Mouse (Mus musculus) small intestine, adult 2 months (tissue): ENCODE measurements around the gene Wfdc1.

Experiments
- CTCF ChIP-seq: fragments of 200-500 bp; IDR thresholded peaks from 2 replicates; pipeline ENCODE4 v1.5.1; 2012; ENCODE audit warnings: low read depth, mild to moderate bottlenecking, control low read depth, inconsistent platforms, low read length, moderate library complexity, mixed read lengths; ENCODE audit not compliant: insufficient replicate concordance, insufficient read length; ENCODE audit errors: extremely low read depth
- POLR2A ChIP-seq: fragments of 200-500 bp; IDR thresholded peaks from 2 replicates; pipeline ENCODE4 v1.6.1; 2012; ENCODE audit warnings: low read depth, mild to moderate bottlenecking, control low read depth, inconsistent platforms, low read length, moderate library complexity

DNA sequence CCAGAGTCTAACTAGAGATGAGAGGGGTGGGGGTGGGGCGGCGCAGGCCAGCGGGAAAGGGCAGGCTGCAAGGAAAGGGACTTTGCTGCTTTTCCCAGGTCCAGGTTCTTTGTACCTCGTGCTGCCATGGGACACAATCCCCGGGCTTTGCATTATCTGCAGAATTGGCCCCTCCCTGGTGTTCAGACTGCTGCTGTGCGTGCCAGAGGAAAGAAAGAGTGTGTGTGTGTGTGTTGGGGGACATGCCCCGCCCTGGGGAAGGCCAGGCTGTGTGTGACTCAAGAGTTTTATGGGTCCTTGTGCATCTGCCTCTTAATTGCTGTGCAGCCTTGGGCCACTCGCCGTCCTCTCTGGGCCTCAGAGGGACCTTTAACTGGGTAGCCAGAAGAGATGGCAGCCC lies 2.3 kb downstream of the Wfdc1 start:
- TF ChIP-seq CTCF: no peak
- no peak for TF ChIP-seq POLR2A
